Mouse (Mus musculus) heart, embryonic 12.5 days (tissue): ENCODE results near the gene Frmd4a. TPM values are rescaled to one million over a fixed set of nuclear protein-coding genes. Genes with fewer than 3 reads are reported as not detected.

Experiments
- ATAC-seq: fragments of 200-750 bp; cut with Nextera tagmentation; 2 replicates; pipeline ENCODE4 v1.8.0; 2017; ENCODE audit warnings: moderate TSS enrichment, moderate library complexity; ENCODE audit not compliant: insufficient number of reproducible peaks, low FRiP score
- H3K27ac ChIP-seq: fragments of 300-500 bp; sonication (generic); 2 replicates; pipeline ENCODE4 v1.5.1; 2016; ENCODE audit warnings: mild to moderate bottlenecking, moderate library complexity; ENCODE audit not compliant: poor library complexity, severe bottlenecking
- H3K27me3 ChIP-seq: fragments of 300-500 bp; sonication (generic); replicated peaks from 2 replicates; pipeline ENCODE4 v1.6.1; 2016; ENCODE audit warnings: mild to moderate bottlenecking, moderate library complexity
- H3K36me3 ChIP-seq: fragments of 300-500 bp; sonication (generic); 2 replicates; pipeline ENCODE4 v1.6.1; 2016; ENCODE audit warnings: mild to moderate bottlenecking, moderate library complexity
- H3K4me1 ChIP-seq: fragments of 300-500 bp; sonication (generic); replicated peaks from 2 replicates; pipeline ENCODE4 v1.6.1; 2016; ENCODE audit warnings: mild to moderate bottlenecking
- H3K4me2 ChIP-seq: fragments of 300-500 bp; sonication (generic); 2 replicates; pipeline ENCODE4 v1.6.1; 2016; ENCODE audit warnings: mild to moderate bottlenecking, moderate library complexity
- H3K4me3 ChIP-seq: fragments of 300-500 bp; sonication (generic); 2 replicates; pipeline ENCODE4 v1.5.1; 2016; ENCODE audit warnings: mild to moderate bottlenecking
- H3K9ac ChIP-seq: fragments of 300-500 bp; sonication (generic); 2 replicates; pipeline ENCODE4 v1.6.1; 2016; ENCODE audit warnings: mild to moderate bottlenecking, moderate library complexity
- H3K9me3 ChIP-seq: fragments of 300-500 bp; sonication (generic); replicated peaks from 2 replicates; pipeline ENCODE4 v1.6.1; 2016; ENCODE audit warnings: mild to moderate bottlenecking, moderate library complexity
- WGBS: fragments of 180-500 bp; shearing (Covaris S2); methylation state at CpG from one replicate; pipeline ENCODE4 v1.1.7; 2016; 5-methylcytosine and 5-hydroxymethylcytosine counted together
- polyA plus RNA-seq: library from polyadenylated mRNA; unstranded; fragments of >200 nt; fragmentation: Nextera tagmentation; extraction: Ambion mirVana; gene quantifications from 2 replicates; pipeline ENCODE4 v1.2.1, GENCODE M21; 2016

Gene Frmd4a
- polyA plus RNA-seq, 1 experiment from 2014 or later = 23.2 TPM

DNA sequence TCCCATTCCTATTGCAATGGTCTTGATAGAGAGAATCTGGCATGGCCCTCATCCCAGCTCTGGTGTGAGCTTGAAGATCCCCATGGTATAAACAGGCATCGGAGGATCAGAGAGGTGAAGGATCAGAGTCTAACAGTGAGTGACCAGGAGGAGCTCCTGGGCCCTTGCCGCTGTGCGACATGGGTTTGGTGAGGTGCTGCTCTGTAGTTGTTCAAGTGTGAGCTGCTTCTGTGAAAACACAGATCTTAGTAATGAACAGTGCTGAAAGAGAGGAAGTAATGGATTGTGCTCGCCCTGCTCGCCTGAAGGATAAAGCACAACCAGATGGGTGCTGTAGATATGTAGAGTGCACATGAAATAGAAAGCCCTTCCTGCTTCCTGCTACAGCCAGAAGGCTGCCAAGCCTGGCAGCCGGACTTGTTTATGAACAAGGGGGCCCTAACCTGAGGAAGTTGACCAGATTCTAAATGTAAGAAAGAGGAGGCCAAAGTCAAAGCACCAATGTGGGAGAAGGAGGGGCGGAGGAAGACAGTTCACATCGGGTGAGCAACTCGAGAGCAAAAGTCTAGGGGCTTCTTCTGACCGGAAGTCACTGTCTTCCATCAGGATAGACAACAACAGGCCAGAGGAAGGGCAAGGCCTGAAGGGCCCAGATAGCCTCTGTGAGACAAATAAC lies 552.8 kb downstream of the Frmd4a start:
- H3K9ac ChIP-seq = no peak overlapping the region
- peak overlapping the region; percentile 64 for H3K27ac ChIP-seq
- H3K9me3 ChIP-seq = no peaks in the 10 kb centered on the region
- WGBS = 58% methylated on average over 10 of the region's 10 CpGs
- H3K4me2 ChIP-seq = no peak overlapping the region
- no peaks in the 10 kb centered on the region for H3K27me3 ChIP-seq
- peak; percentile 77 for ATAC-seq
- H3K4me3 ChIP-seq = no peak overlapping the region
- H3K4me1 ChIP-seq = peaks cover 39% of the 10 kb centered on the region
- peaks cover 65% of the 10 kb centered on the region for H3K36me3 ChIP-seq

DNA sequence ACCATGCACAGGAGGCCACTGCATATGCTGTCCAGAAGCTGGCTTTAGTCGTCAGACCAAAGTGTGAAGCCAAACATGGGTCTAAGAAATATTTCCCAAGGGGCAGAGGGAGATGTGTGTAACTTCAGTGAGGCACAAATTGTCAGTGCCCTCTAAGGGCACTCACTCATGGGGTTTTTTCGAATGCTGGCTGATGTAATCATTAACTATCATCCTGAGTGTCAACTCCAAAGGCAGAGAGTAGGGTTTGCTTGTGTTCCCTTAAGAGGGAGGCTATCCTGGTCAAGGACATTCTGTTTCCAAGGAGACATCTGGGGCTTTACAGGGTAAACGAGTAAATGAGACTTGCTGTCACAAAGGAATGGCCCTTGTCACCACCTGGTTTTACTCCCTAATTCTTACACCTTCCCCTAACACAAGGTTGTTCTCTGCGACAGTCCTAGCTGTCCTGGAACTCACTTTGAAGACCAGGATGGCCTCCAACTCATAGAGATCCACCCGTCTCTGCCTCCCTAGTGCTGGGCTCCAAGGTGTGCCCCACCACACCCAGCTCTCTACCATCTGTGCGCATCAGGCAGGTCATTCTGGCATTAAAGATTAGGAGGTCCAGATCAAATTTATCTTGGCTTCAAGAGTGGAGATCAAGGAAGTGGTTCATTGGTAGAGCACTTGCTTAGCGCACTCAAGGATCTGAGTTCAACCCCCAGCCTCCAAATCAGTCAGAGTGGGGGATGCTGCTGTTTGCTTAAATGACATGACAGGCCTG lies 555.2 kb downstream of the Frmd4a start:
- ATAC-seq = no peak
- Histone ChIP-seq H3K9me3 (no peaks in the 10 kb centered on the region), H3K27ac (no peak overlapping the region), H3K27me3 (no peaks in the 10 kb centered on the region), H3K4me1 (peaks cover 35% of the 10 kb centered on the region), H3K36me3 (peaks cover 54% of the 10 kb centered on the region), H3K4me3 (no peak overlapping the region), H3K4me2 (no peak overlapping the region), H3K9ac (no peak overlapping the region)
- WGBS = 75% methylated on average over 7 of the region's 7 CpGs

GRCm38 (mm10) chr2:4573386-4573785 lies 555.9 kb downstream of the Frmd4a start:
- no peak for ATAC-seq
- peaks cover 35% of the 10 kb centered on the region for H3K4me1 ChIP-seq
- WGBS = 61% methylated on average over 4 of the region's 4 CpGs
- H3K4me2 ChIP-seq = no peak overlapping the region
- no peak overlapping the region for H3K27ac ChIP-seq
- no peaks in the 10 kb centered on the region for H3K9me3 ChIP-seq
- peaks cover 56% of the 10 kb centered on the region for H3K36me3 ChIP-seq
- no peak overlapping the region for H3K9ac ChIP-seq
- H3K4me3 ChIP-seq = no peak overlapping the region
- no peaks in the 10 kb centered on the region for H3K27me3 ChIP-seq

GRCm38 (mm10) chr2:4574251-4574650 lies 556.7 kb downstream of the Frmd4a start:
- Histone ChIP-seq H3K27ac (no peak overlapping the region), H3K27me3 (no peaks in the 10 kb centered on the region), H3K9me3 (no peaks in the 10 kb centered on the region), H3K4me3 (no peak overlapping the region), H3K36me3 (peaks cover 59% of the 10 kb centered on the region), H3K9ac (no peak overlapping the region), H3K4me2 (no peak overlapping the region), H3K4me1 (peaks cover 36% of the 10 kb centered on the region)
- no peak for ATAC-seq
- 91% methylated on average over 5 of the region's 5 CpGs for WGBS

DNA sequence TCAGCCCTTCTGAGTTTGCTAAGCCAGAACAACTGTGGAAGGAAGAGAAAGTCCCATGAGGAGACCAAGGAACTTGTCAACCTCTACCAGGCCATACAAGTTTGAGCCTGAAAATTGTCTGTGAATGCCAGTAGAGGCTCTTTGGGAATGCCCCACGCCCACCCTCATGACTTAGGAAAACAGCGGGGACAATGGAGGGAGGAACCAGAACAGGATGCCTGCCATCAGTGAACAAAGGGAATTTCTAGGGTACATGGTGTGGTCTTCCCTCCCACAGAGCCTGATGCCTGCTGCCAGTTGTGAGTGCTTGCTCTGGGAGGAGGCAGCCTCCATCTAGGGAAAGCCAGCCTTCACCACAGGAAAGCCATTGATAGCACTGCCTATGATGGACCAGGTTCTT lies 557.6 kb downstream of the Frmd4a start:
- 68% methylated on average over 2 of the region's 2 CpGs for WGBS
- Histone ChIP-seq H3K4me3 (no peak overlapping the region), H3K9ac (no peak overlapping the region), H3K27ac (no peak overlapping the region), H3K27me3 (no peaks in the 10 kb centered on the region), H3K4me2 (no peak overlapping the region), H3K36me3 (peaks cover 60% of the 10 kb centered on the region), H3K4me1 (peaks cover 34% of the 10 kb centered on the region), H3K9me3 (no peaks in the 10 kb centered on the region)
- no peak for ATAC-seq

- no peak overlapping the region for H3K27ac ChIP-seq
- 92% methylated on average over 7 of the region's 7 CpGs for WGBS
- peaks cover 65% of the 10 kb centered on the region for H3K36me3 ChIP-seq
- ATAC-seq = no peak
- no peaks in the 10 kb centered on the region for H3K27me3 ChIP-seq
- no peak overlapping the region for H3K4me3 ChIP-seq
- H3K4me2 ChIP-seq = no peak overlapping the region
- no peaks in the 10 kb centered on the region for H3K9me3 ChIP-seq
- peaks cover 27% of the 10 kb centered on the region for H3K4me1 ChIP-seq
- H3K9ac ChIP-seq = no peak overlapping the region
Observed at GRCm38 (mm10) chr2:4575975-4576374, 558.5 kb downstream of the Frmd4a start.

- no peaks in the 10 kb centered on the region for H3K9me3 ChIP-seq
- ATAC-seq = no peak
- no peak overlapping the region for H3K4me2 ChIP-seq
- H3K27ac ChIP-seq = no peak overlapping the region
- H3K4me3 ChIP-seq = no peak overlapping the region
- H3K4me1 ChIP-seq = peaks cover 19% of the 10 kb centered on the region
- H3K9ac ChIP-seq = no peak overlapping the region
- H3K36me3 ChIP-seq = peaks cover 57% of the 10 kb centered on the region
- whole genome bisulfite sequencing = 83% methylated on average over 5 of the region's 5 CpGs
- H3K27me3 ChIP-seq = no peaks in the 10 kb centered on the region
Observed at GRCm38 (mm10) chr2:4578291-4578690, 560.8 kb downstream of the Frmd4a start.

- H3K27ac ChIP-seq = no peak overlapping the region; the same call in 1 of the 2 replicates
- peaks cover 19% of the 10 kb centered on the region for H3K4me1 ChIP-seq
- no peak for ATAC-seq
- H3K9ac ChIP-seq = no peak overlapping the region
- H3K9me3 ChIP-seq = no peaks in the 10 kb centered on the region
- no peak overlapping the region for H3K4me3 ChIP-seq
- H3K4me2 ChIP-seq = no peak overlapping the region
- 76% methylated on average over 8 of the region's 8 CpGs for WGBS
- peaks cover 44% of the 10 kb centered on the region for H3K36me3 ChIP-seq
- no peaks in the 10 kb centered on the region for H3K27me3 ChIP-seq
Observed at GRCm38 (mm10) chr2:4579357-4580068, 562.0 kb downstream of the Frmd4a start.

- Histone ChIP-seq H3K4me1 (peaks cover 19% of the 10 kb centered on the region), H3K9ac (no peak overlapping the region), H3K27ac (no peak overlapping the region), H3K9me3 (no peaks in the 10 kb centered on the region), H3K36me3 (peaks cover 33% of the 10 kb centered on the region), H3K4me3 (no peak overlapping the region), H3K4me2 (no peak overlapping the region), H3K27me3 (no peaks in the 10 kb centered on the region)
- ATAC-seq = no peak
- 82% methylated on average over 6 of the region's 6 CpGs for WGBS
Observed at GRCm38 (mm10) chr2:4580666-4581065, 563.1 kb downstream of the Frmd4a start.

GRCm38 (mm10) chr2:4582930-4583329 lies 565.4 kb downstream of the Frmd4a start:
- Histone ChIP-seq H3K9me3 (no peaks in the 10 kb centered on the region), H3K4me2 (no peak overlapping the region), H3K27me3 (no peaks in the 10 kb centered on the region), H3K4me1 (peaks cover 37% of the 10 kb centered on the region), H3K36me3 (peaks cover 40% of the 10 kb centered on the region), H3K27ac (no peak overlapping the region), H3K9ac (no peak overlapping the region), H3K4me3 (no peak overlapping the region)
- ATAC-seq = no peak
- 90% methylated on average over 2 of the region's 2 CpGs for WGBS

DNA sequence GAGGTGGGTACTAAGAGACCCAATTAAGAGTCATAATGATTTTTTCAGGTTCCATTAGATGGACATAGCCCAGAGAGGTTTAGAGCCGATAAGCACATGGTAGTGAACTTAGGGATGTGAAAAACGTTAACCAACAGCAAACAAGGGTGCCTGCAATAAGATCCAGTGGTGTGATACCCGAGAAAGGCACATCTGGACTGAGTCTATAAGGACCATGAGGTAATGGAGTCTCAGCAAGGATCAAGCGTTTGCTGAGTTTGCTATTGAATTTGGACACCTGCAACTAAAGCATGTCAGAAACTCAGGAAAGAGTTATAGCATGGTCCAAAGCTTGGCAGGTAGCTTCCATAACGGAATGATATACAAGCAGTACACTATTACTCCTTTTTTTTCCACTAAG lies 566.7 kb downstream of the Frmd4a start:
- H3K27ac ChIP-seq = no peak overlapping the region
- ATAC-seq = no peak
- H3K9me3 ChIP-seq = no peaks in the 10 kb centered on the region
- no peak overlapping the region for H3K9ac ChIP-seq
- H3K36me3 ChIP-seq = peaks cover 40% of the 10 kb centered on the region
- 85% methylated on average over 5 of the region's 5 CpGs for WGBS
- no peak overlapping the region for H3K4me2 ChIP-seq
- peaks cover 42% of the 10 kb centered on the region for H3K4me1 ChIP-seq
- H3K27me3 ChIP-seq = no peaks in the 10 kb centered on the region
- H3K4me3 ChIP-seq = no peak overlapping the region
